Mouse (Mus musculus) thymus, postnatal 0 days (tissue): ENCODE results near the gene Eif3m. TPM values are rescaled to one million over a fixed set of nuclear protein-coding genes. Genes with fewer than 3 reads are reported as not detected.

ENCODE experiments used
- DNase-seq: peaks from one replicate; pipeline ENCODE4 v3.0.0-alpha.2; 2015; ENCODE audit warnings: low spot score
- polyA plus RNA-seq: library from polyadenylated mRNA; unstranded; fragments of >200 nt; fragmentation: Nextera tagmentation; extraction: Ambion mirVana; gene quantifications from 2 replicates; pipeline ENCODE4 v1.2.1, GENCODE M21; 2015

The Eif3m gene
- polyA plus RNA-seq, 1 experiment from 2014 or later = 403 TPM

GRCm38 (mm10) chr2:105016192-105016966 lies 501 bp downstream of the Eif3m start:
- no peak for DNase-seq

GRCm38 (mm10) chr2:105007236-105007635 lies 9.6 kb downstream of the Eif3m start:
- no peak for DNase-seq

- no peak for DNase-seq
These were observed 20.7 kb downstream of the Eif3m start for GRCm38 (mm10) chr2:104996201-104996600.

- DNase-seq = no peak
These were observed 22.4 kb downstream of the Eif3m start for GRCm38 (mm10) chr2:104994436-104994835.

- DNase-seq = no peak
These were observed 27.9 kb downstream of the Eif3m start for GRCm38 (mm10) chr2:104988974-104989373.

- DNase-seq = no peak
These were observed 31.1 kb downstream of the Eif3m start for GRCm38 (mm10) chr2:104985796-104986195.

GRCm38 (mm10) chr2:104981712-104982111 lies 35.2 kb downstream of the Eif3m start:
- DNase-seq = no peak

- no peak for DNase-seq
These were observed 52.4 kb downstream of the Eif3m start for GRCm38 (mm10) chr2:104964492-104964891.

Other genes with a start within 250 kb of the Eif3m start
- gene Qser1, start 200.3 kb downstream of the Eif3m start, polyA plus RNA-seq = 3.9 and 4.6 TPM in 2 replicates
- 2.3 and 2.6 TPM in 2 replicates for gene Prrg4, start 167.2 kb downstream of the Eif3m start, polyA plus RNA-seq
- 7.5 and 7.6 TPM in 2 replicates for gene Ccdc73, start 149.3 kb downstream of the Eif3m start, polyA plus RNA-seq
- not detected in 2 replicates for gene Gm11060, start 74.9 kb upstream of the Eif3m start, polyA plus RNA-seq
- gene Wt1, start 109.4 kb upstream of the Eif3m start, polyA plus RNA-seq = 0.17 and 0.20 TPM in 2 replicates
- gene Them7, start 207.2 kb upstream of the Eif3m start, polyA plus RNA-seq = 0.40 and 0.48 TPM in 2 replicates